Mouse (Mus musculus): ENCODE results near the gene 9330182L06Rik.

9330182L06Rik gene

DNA sequence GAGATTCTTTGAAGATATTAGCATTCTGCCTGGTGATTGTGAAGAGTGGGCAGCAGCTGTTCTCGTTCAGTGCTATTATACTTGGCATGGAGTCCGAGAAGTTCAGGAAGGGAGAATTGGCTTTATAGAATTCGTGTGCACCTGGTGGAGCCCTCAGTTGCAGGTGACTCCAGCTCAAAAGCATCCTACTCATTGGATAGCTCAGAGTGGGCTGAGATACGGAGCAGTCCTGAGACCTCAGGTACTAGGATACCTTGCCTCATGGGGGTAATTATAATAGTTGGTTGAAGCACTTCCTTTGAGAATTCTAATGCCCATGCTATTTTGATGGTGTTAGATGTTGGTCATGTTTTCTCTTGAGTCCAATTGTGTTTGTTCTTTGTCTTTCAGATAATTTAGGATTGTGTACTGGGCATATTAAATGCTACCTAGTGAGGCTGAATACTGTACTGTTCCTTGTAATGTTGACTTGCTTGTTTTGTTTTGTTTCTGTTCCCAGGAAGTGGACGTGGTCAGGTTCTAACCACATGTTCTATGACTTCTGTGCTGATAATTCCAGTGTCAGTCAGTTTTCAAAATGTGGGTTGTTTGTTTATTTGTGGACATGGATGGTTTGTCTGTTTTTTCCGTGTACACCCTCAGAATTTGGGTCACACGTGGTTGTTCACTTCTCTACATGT is 96.2 kb downstream of the 9330182L06Rik start:
- no peak for DNase-seq (ENCODE audit: low spot score)

DNA sequence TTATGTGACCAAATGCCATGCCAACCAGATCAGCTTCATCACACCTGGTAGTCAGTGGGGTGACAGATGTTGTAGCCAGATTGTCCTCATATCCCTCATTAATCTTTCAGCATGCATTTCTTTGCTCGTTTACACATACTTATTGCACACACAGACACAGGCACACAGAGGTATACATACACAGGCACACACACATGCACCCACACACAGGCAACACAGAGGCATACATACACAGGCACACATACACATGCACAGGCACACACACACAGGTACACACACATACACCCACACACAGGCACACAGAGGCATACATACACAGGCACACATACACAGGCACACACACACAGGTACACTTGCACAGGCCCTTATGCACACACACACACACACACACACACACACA is 99.0 kb downstream of the 9330182L06Rik start:
- DNase-seq (ENCODE audit: low spot score) = no peak

DNA sequence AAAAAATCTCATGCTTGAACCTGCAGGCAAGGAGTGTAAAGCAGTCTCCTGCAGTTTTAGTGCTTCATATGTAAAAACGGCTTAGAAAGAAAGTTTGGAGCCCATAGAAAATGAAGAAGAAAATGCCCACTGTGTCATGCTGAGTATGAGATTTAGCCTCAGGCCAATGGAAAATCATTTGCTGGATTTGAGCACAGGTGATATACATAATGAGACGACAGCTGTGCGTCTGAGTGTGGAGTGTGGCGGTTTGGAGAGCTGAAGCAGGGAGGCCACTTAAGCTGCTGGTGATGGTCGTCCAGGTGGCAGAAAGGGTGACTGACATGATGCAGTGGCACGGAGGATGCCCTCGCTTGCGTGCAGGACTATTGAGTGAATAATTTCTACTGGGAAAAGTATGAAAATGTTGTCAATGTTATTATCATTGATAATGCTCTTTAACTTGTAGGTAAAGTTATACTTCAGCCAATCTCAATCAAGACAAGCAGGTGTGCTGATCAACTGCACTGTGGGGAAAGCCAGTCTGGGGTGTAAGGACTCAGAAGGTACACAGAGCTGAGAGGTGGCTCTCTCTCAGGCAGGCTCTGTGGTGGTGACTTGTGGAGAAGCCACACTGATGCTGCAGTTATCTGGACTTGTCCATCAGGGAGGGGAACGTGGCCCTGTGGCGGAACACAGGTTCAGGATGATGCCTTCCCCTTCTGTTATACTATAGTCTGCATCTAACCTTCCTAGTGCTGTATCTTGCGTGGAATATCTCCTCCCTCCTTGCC is 102.2 kb downstream of the 9330182L06Rik start:
- no peak for DNase-seq (ENCODE audit: low spot score)

DNA sequence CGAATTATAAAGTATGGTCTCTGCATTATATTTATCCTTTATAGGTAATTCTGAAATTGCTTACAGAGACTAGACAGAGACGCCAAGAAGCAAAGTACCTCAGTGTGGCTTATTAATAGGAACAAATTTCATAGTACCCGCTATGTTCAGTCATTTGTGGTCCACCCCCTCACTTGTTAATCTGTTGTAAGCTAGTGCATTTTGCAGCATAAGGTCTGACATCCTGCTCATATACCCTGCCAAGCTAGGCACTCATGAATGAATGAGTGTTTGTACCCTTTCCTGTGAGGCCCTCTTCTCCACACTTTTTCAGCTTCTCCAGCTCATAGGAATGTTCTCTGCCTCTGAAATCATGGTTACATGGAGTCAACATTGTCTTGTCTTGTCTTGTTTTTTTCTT is 105.2 kb downstream of the 9330182L06Rik start:
- no peak for DNase-seq (ENCODE audit: low spot score)

DNA sequence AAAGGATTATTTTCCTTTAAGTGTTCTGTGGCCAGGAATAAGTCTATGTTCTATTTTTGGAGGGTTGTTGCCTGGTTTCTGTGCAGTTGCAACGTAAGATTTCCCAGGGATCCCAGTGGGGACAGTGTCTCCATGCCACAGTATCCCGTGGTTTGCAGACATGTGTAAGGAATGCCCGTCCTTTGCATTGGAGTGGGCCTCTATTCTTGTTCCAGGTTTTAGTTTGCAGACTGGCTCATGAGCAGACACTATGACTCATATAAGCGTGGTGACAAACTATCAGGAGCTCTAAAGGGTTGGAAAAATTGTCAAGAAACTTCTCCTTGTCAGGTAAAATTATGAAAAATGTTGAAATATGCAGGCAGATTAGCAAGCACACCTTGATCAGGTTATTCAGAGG is 107.4 kb downstream of the 9330182L06Rik start:
- DNase-seq (ENCODE audit: low spot score) = no peak

DNA sequence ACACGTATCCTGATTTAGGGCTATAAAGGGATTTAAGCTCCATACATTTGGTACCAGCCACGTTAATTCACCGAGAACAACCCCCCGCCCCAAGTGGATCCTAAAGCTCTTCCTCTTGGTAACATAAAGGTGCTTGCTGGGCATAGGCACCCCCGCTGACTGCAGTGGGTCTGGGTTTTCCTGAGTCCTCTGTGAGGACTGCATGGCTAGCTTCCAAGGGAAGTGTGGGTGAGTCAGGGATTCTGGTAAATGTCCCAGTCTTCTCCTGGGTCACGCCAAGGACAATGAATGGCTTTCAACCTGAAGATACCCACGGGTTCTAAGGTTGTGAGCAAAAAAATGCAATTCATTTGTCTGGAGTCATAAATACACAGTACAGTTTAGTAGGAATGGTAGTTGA is 124.0 kb downstream of the 9330182L06Rik start:
- DNase-seq (ENCODE audit: low spot score) = no peak

DNA sequence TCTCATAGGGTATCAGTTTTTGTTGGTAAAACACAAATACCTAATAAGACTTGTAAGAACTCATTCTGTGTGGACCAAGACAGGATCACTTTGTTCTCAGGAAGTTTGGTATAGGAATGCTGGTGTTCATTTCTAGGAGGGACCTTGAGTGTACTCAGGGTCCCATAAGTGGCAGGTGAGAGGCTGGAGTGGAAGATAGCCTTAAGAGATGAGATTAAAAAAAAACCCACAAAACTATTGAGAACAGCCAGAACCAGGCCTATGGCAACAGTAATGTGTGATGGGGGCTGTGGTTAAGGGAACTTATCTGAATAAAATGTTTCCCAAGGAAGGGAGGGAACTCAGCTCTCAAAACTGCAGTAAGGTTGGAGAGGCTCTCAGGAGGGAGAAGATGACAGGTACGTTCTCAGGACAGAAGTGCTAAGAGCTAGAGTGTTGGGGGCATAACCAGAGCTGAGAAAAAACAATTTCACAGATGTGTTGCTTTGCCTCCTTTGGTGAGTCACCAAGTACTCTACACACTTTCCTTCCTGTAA is 126.0 kb downstream of the 9330182L06Rik start:
- no peak for DNase-seq (ENCODE audit: low spot score)

DNA sequence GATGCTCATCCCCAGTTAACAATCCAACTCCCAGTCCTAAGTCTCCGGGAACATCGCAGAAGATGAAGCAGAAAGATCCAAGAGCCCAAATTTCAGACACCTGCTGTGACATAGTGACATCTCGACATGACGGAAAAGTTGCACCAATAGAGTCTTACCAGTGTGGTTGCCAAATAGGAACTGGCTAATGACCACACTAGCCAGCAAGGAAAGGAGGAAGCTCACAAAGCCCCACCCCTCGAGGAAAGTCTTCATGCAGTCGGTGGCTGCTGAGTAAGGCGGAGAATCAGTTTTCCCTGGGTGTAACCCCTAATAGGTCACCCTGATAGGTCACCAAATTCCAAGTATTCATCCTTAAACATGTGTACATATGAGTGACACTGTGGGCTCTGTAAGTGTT is 151.2 kb downstream of the 9330182L06Rik start:
- no peak for DNase-seq (ENCODE audit: low spot score)

DNA sequence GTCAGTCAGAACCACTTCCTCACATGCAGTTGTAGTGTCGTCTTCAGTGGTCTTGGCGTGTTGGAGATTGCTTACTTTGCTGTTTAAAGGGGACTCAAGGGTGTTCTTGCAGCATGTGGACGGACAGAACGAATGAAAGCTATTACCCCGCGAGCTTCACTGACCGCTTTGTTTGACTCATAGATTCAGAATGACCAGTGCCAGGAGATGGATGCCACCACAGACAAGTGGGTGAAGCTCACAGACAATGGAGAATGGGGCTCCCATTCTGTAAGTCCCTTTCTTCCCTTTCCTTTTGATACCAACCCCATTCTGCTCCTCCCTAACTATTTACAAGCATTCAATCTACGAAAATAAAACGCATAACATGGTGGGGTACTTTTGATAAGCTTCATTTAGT is 151.9 kb downstream of the 9330182L06Rik start:
- DNase-seq (ENCODE audit: low spot score) = no peak

DNA sequence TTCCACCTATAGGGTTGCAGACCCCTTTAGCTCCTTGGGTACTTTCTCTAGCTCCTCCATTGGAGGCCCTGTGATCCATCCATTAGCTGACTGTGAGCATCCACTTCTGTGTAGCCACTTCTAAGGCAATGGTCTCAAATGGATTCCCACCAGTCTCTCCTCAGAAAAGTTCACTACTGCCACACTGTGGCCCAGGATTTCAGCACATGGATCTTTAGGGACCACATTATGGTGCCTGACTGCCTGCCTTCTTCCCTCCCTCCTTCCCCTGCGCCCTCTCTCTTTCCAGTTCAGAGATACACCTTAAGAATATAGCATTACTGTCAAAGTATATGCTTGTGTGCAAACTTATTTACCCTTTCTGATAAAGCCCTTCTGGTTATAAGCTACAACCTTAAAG is 154.0 kb downstream of the 9330182L06Rik start:
- DNase-seq (ENCODE audit: low spot score) = no peak

DNA sequence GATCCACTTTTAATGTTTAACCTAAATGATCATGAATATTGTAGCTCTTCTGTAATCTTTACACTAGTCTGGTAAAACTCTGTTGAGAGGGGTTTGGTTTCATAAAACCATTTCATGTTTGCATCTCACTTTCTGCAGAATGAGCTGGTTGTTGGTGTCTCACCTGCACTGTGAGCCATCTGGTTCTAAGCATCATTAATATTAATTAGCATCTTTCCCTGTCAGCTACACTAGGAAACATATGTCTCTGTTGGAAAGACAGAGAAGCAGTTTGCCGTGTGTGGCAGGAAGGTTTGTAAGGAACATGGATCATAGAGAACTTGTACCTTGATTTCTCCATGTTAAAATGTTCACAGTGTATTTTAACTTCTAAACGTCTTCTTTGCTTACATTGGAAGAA is 158.5 kb downstream of the 9330182L06Rik start:
- DNase-seq (ENCODE audit: low spot score) = no peak

DNA sequence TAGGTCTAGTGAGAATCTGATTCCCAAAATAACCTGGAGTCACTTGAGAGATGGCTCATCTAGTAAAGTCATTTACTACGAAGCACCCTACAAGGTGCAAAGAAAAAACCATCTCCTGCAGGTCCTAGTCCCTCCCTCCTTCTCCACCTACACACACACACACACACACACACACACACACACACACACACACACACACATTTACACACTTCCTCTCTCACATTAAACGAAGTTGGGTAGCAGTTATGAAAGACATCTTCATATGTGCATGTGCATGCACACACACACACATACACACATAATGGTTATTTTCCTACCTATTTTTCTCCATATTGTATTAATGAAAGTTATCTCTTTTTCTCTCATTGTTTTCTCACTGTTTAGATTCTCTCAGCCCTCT is 161.2 kb downstream of the 9330182L06Rik start:
- no peak for DNase-seq (ENCODE audit: low spot score)

DNA sequence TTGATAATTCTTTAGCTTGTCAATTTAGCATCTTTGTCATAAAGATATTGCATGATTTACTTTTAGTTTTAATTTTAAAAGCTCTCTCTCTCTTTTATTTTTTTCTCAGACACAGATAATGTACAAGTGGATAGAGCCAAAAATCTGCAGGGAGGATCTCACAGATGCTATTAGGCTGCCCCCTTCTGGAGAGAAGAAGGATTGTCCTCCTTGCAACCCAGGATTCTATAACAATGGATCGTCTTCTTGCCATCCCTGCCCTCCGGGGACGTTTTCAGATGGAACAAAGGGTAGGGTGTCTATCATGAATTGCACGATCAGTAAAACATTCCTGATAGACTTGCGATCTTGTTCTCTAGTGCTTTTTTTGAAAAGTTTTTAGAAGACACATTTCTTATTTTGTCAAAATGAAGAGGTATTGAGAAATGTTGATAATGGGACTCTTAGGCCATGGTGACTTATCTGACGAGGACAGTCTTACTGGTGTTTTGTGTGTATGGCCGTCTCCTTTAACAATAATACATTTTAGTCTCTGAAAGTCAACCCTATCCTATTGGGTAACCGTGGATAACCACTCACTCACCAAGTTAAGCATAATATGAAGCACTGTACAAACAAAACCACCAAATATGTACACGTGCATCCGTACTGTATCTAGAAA is 161.8 kb downstream of the 9330182L06Rik start:
- DNase-seq (ENCODE audit: low spot score) = peak; percentile 9

DNA sequence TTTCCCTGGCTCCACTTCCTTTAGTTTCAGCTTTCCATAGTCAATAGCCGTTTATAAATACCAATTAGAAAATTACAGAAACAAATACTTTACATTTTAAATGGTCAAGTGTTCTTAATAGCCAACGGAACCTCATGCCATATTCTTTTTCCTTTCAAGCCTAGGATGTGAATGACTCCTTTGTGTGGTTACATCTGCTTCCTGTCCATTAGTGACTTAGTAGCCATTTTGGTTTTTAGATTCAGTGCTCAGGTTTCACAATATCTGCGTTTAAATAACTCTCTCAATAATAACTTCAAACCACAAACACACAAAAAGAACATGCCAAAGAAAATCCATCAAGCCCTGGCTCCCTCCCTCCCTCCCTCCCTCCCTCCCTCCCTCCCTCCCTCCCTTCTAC is 162.8 kb downstream of the 9330182L06Rik start:
- no peak for DNase-seq (ENCODE audit: low spot score)

DNA sequence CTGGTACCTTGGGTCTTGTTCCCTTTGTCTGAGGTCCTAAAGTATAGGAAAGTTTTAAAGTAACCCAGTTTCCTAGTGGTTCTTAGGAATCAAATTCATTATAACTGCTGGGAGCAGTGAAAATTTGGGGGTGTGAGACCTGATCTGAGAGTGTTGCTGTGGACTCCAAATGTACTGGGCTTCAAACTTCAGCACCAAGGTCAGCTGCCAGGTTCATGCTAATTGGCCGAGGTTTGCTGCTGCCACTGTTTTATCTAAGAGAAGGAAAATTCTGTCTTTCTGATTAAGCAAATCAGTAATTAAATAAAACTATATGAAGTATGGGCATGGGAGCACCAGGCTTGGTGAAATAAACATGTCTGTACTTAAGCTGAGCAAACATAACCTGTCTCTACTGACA is 180.2 kb downstream of the 9330182L06Rik start:
- DNase-seq (ENCODE audit: low spot score) = no peak

DNA sequence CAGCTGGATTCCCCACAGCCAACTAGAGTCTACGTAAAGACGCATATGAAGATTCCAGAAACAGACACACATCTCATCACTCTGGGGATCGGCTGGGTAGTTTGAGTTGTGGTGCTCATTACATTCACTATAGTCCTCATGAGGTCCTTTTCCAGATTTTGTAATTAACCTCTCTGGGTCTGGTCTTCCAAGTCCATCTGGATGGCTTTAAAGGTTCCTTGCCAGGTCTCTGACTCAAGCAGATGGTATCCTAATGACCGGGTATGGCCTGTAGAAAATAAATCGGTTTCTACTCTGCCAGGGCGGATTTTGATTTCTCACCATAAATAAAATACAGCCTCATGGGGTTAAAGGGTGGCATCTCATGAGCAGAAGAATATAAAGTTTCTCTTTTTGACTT is 183.0 kb downstream of the 9330182L06Rik start:
- no peak for DNase-seq (ENCODE audit: low spot score)

DNA sequence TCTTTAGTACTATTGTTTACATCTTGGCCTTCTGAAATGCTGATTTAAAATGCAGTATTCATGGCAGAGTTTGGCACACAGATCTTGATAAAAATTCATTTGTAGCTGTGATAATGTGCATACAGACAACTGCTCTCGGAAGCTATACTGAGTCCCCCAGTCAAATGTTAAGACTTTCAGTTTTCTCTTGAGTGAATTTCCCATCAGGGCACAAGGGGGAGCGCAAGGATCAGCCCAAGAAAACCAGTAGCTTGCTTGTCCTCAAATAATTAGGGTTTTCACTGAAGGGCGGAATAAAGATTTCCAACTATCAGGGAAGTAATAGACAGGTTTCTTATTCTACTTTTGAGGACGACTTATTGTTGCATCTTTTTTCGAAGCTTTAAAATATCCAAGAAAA is 183.7 kb downstream of the 9330182L06Rik start:
- peak; percentile 7 for DNase-seq (ENCODE audit: low spot score)

DNA sequence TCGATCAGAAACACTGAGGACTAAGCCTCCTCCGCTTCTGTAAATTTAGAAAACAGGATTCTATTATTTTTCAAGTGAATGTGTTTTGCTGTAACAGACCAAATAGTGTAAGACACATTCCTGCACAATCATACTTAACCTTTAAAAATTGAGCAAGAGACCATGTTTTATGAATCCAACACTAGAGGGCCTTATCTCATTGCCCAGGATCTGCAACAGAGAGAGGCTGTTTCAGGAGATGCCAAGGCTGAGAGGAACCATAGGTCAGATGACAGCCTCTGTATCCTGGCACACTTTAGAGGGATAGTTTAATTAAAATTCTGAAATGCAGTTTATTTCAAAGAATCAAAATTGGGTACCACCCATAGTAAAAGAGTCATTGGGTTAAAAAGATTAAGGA is 187.4 kb downstream of the 9330182L06Rik start:
- DNase-seq (ENCODE audit: low spot score) = no peak

DNA sequence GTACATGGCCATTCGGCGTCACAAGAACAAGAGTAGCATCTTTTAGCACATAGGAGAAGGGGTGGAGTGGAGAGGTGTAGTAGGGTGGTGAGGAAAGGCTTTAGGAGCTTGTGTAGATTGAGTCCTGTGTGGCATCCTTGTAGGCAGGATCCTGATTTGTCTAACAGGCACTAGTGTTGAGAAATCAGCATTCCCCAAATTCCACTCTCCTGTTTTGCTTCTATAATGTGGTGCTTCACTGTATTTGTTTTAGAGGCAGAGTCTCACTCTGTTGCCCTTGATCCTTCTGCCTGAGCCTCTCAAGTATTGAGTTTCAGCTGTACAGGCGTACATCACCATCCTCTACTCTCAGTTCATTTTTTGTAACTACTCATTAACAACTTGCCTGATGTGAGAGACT is 211.7 kb downstream of the 9330182L06Rik start:
- no peak for DNase-seq (ENCODE audit: low spot score)

DNA sequence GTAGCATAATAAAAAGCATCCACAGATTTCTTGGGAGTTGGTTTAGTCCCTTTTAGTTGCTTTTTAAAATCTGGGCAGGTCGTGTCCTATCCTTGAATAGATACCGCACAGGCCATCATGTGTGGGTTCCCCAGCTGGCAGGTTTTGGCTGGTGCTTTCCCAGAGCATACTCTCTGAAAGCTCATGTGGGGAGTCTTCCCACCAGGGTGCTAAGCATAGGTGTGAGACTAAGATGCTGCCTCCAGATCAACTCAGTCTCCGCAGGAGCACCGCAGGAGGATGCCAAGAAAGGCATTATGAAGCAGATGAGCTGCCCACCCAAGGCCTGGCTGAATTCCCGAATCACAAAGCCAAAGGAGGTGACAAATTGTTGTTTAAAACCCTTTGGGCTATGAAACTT is 229.5 kb downstream of the 9330182L06Rik start:
- no peak for DNase-seq (ENCODE audit: low spot score)

DNA sequence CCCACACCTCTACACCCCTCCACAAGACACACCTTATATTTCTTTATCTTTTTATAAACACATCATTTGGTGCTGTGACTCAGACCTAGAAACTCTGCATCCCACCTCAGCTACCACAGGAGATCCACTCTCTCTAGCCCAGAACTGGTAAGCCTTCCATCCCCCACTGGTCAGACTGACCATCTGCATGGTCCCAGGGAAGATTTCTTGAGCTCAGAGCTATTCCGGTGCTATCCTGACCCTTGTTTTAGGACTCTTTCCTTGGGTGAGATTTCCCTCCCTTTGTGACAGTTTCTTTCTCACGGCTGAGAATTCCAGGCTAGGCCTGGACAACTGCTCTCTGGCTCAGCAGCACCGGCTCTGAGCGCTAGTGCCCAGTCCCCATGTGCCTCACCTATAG is 231.3 kb downstream of the 9330182L06Rik start:
- DNase-seq (ENCODE audit: low spot score) = no peak

DNA sequence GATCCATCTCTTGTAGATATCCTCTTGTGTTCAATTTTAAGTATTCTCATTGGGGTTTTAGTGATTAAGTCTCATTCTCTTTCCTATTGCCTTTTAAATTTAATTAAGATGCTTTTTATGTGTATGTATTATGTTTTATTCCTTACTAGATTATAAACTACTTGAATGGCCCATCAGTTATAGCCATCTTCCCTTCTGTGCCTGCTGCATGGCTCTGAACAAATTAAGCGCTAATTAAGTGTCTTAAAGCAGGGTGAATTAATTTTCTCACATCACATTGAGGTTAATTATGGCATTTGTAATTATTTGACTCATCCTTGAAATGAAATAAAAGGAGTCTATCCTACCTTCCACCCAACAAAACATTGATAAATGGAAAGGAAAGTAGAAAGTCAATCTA is 245.1 kb downstream of the 9330182L06Rik start:
- no peak for DNase-seq (ENCODE audit: low spot score)

DNA sequence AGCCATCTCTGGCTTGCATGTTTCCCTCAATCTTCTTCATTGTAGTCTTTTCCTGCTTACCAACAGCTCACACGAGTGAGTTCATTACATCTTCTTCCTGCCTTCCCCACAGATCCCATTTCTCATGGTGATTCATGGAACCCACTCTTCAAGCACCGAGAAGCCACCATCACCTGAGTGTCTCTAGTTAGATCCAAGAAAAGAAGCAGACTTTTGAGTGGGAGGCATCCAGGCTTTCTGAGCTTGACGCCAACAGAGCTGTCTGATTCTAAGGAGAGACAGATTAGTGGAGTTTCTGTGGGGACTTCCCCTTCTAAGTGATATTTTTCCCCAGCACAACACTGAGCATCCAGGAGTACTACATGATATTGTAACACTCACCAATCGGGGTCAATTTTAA is 259.6 kb downstream of the 9330182L06Rik start:
- DNase-seq (ENCODE audit: low spot score) = no peak
